Mouse (Mus musculus): ENCODE data around the gene Ticam1.

DNA sequence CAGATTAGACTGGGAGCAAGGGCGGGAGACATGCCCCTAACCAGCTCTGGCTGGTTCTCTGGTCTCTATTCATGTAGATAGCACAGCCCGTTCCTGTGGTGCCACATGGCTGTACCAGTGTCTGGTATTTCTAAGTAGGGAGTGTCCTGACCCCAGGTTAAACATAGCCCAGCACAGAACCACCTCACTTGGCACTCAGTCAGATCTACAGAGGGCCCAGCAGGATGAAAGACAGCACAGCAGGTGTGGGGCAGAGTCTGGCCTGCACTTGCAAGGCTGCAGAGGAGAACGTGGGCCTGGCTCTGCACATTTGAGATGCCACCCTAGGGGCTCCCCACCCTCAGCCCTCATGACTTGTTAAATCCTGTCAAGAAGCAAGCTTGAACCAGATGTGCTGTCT lies 15.4 kb downstream of the Ticam1 start:
- TF ChIP-seq TAL1 (IDR thresholded peaks at IDR 0.05; ENCODE audit: low read length), result no peak
- TF ChIP-seq GATA1 (IDR thresholded peaks at IDR 0.05; ENCODE audit: low read length), result no peak
